Mouse (Mus musculus) hindbrain, embryonic 10.5 days (tissue): ENCODE data around the gene Gm9970. TPM values are rescaled to one million over a fixed set of nuclear protein-coding genes. Genes with fewer than 3 reads are reported as not detected.
"Not testable (repeated sequence)": the region's sequence is repeated elsewhere in the genome, so short reads cannot be mapped to it uniquely, and the experiment has no call there.

Source experiments
- DNase-seq: peaks from one replicate; pipeline ENCODE4 v3.0.0-alpha.2; 2017; ENCODE audit warnings: low spot score
- H3K27ac ChIP-seq: fragments of 300-500 bp; sonication (generic); 2 replicates; pipeline ENCODE4 v1.5.1; 2016; ENCODE audit warnings: mild to moderate bottlenecking, moderate library complexity
- H3K27me3 ChIP-seq: fragments of 300-500 bp; sonication (generic); 2 replicates; pipeline ENCODE4 v1.6.1; 2016; ENCODE audit warnings: mild to moderate bottlenecking; ENCODE audit not compliant: poor library complexity, insufficient read depth, severe bottlenecking
- H3K36me3 ChIP-seq: fragments of 300-500 bp; sonication (generic); 2 replicates; pipeline ENCODE4 v1.6.1; 2016; ENCODE audit warnings: mild to moderate bottlenecking, moderate library complexity
- H3K4me1 ChIP-seq: fragments of 300-500 bp; sonication (generic); replicated peaks from 2 replicates; pipeline ENCODE4 v1.6.1; 2016; ENCODE audit warnings: mild to moderate bottlenecking
- H3K4me3 ChIP-seq: fragments of 300-500 bp; sonication (generic); 2 replicates; pipeline ENCODE4 v1.5.1; 2016; ENCODE audit warnings: mild to moderate bottlenecking, moderate library complexity
- H3K9me3 ChIP-seq: fragments of 300-500 bp; sonication (generic); 2 replicates; pipeline ENCODE4 v1.6.1; 2016; ENCODE audit warnings: mild to moderate bottlenecking, moderate library complexity
- WGBS: fragments of 180-500 bp; shearing (Covaris S2); methylation state at CpG from one replicate; pipeline ENCODE4 v1.1.7; 2016; 5-methylcytosine and 5-hydroxymethylcytosine counted together
- polyA plus RNA-seq: library from polyadenylated mRNA; unstranded; fragments of >200 nt; fragmentation: Nextera tagmentation; extraction: Ambion mirVana; gene quantifications from 2 replicates; pipeline ENCODE4 v1.2.1, GENCODE M21; 2016

Gene Gm9970
- polyA plus RNA-seq, 1 experiment from 2014 or later: 0.30 TPM

DNA sequence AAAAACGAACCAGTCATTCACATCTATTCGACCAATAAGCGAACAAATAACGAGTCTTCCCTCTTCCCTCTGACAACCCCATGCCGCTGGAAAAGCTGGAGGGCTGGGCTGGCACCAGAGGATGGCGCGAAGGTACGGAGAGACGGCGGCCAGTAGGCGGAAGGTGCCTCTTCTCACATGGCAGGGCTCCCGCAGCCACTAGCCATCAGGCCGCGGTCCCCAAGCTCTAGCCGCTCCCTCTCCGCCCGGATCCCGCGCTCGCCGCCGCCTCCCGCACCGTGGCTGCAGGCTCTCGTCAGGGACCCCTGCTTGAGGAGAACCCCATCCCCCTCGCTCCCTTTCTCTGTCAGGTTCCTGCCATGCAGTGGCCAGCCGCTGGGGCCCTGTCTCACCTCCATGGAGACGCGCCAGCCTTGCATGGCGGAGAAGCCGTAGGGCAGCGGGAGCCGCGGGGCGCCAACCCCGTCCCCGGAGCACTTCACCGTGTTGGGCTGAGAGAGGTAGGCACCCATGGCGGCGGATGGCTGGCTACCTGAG lies 21.1 kb downstream of the Gm9970 start:
- Histone ChIP-seq H3K27ac (peak overlapping the region; percentile 97), H3K4me3 (peak overlapping the region; percentile 99), H3K4me1 (peaks cover 18% of the 10 kb centered on the region), H3K9me3 (no peaks in the 10 kb centered on the region), H3K27me3 (no peaks in the 10 kb centered on the region), H3K36me3 (0 out of 2 replicates have a peak, but pooled peaks cover 10% of the 10 kb centered on the region)
- DNase-seq: no peak
- WGBS: under 1% methylated on average over 40 of the region's 40 CpGs

DNA sequence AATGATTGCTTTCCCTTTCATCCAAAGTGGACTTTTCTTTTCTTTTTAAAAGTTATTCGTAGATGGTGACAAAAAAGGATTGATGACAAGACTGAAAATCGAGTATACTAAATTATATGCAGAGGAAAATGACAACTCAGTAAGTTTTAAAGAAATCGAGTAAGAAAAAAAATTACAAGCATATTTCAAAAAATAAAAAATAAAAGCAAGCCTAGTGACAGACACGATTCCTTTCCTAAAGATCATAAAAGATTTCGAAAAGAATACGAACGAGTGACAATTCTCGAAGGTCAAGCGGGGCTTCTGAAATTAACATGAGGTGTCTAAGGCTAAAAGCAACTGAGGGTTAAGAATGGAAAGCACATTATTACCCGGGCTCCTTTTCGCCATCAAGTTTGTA lies 21.6 kb downstream of the Gm9970 start:
- DNase-seq: no peak
- H3K27ac ChIP-seq: peak overlapping the region; percentile 97

DNA sequence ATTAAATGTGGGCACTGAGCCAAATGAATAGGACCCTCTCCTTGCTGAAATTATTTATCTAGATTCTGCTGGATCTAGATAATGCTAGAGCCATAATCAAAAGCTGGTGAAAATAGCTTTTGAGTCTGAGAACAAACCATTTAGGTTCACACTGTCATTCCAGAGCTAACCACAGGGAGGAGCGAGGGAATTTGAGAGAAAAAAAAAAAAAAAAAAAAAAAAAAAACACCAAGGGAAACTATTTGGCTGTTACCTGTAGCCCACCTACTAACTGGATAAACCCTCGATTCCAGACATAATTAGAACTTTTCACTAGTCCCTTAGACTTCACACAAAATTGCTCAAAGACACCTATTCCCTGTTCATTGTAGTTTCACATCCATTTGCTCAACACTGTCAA lies 22.0 kb downstream of the Gm9970 start:
- H3K36me3 ChIP-seq: 0 out of 2 replicates have a peak, but pooled peaks cover 10% of the 10 kb centered on the region
- 7% methylated on average over 2 of the region's 2 CpGs for WGBS
- no peaks in the 10 kb centered on the region for H3K9me3 ChIP-seq
- no peak overlapping the region for H3K27ac ChIP-seq
- peak overlapping the region; percentile 99 for H3K4me3 ChIP-seq
- H3K4me1 ChIP-seq: peaks cover 18% of the 10 kb centered on the region
- DNase-seq: no peak
- no peaks in the 10 kb centered on the region for H3K27me3 ChIP-seq

More for the DNA sequence above, 21.6 kb downstream of the Gm9970 start:
- H3K4me3 ChIP-seq: peak overlapping the region; percentile 99
- H3K36me3 ChIP-seq: 0 out of 2 replicates have a peak, but pooled peaks cover 10% of the 10 kb centered on the region
- no peaks in the 10 kb centered on the region for H3K9me3 ChIP-seq
- H3K4me1 ChIP-seq: peaks cover 18% of the 10 kb centered on the region
- no peaks in the 10 kb centered on the region for H3K27me3 ChIP-seq
- WGBS: 2% methylated on average over 11 of the region's 11 CpGs

DNA sequence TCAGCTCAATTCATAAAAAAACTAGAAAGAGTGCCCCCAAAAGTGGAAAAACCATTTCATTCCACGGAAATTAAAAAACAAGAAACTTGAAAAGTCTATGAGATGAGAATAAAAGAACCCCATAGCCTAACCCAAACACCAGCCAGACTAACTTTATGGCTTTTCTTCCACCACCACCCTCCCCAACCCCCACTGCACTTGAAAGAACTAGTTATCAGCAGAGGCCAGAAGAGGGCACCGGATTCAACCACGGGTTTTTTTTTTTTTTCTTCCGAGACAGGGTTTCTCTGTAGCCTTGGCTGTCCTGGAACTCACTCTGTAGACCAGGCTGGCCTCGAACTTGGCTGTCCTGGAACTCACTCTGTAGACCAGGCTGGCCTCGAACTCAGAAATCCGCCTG lies 22.7 kb downstream of the Gm9970 start:
- H3K4me1 ChIP-seq: peaks cover 18% of the 10 kb centered on the region
- no peaks in the 10 kb centered on the region for H3K9me3 ChIP-seq
- H3K27me3 ChIP-seq: no peaks in the 10 kb centered on the region
- 0 out of 2 replicates have a peak, but pooled peaks cover 10% of the 10 kb centered on the region for H3K36me3 ChIP-seq
- H3K27ac ChIP-seq: no peak overlapping the region
- 70% methylated on average over 7 of the region's 7 CpGs for WGBS
- no peak for DNase-seq
- H3K4me3 ChIP-seq: peak overlapping the region; percentile 99

DNA sequence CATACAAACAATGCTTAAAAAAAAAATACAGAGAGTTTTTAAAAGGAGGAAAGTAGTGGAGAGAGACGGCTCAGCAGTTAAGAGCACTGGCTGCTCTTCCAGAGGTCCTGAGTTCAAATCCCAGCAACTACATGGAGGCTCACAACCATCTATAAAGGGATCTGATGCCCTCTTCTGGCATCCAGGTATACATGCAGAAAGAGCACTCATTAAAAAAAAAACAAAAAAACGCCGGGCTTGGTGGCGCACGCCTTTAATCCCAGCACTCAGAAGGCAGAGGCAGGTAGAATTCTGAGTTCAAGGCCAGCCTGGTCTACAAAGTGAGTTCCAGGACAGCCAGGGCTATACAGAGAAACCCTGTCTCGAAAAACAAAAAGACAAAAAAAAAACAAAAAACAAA lies 24.5 kb downstream of the Gm9970 start:
- not testable (repeated sequence) for H3K36me3 ChIP-seq, DNase-seq, H3K27ac ChIP-seq, H3K27me3 ChIP-seq, H3K4me3 ChIP-seq, H3K9me3 ChIP-seq
- 93% methylated on average over 6 of the region's 6 CpGs for WGBS
- peaks cover 17% of the 10 kb centered on the region for H3K4me1 ChIP-seq

DNA sequence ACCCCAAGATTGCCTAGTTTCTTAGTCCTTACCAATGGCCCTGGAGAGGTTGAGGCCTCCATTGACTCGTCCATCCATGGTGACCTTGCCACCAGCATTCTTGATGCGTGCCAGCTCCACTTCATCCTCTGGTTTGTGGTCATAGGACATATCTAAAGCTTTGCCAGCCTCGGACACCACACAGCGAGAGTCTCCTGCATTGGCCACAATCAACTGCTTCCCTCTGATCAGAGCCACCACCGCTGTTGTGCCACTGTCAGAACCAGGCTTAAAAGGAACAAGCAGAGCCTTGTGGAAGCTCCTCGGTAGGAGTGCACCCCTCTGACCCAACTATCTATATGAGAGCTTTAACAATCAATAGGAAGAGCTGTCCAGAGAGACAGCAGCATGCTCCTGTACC lies 36.6 kb downstream of the Gm9970 start:
- no peak for DNase-seq
- H3K4me1 ChIP-seq: peaks cover 24% of the 10 kb centered on the region

DNA sequence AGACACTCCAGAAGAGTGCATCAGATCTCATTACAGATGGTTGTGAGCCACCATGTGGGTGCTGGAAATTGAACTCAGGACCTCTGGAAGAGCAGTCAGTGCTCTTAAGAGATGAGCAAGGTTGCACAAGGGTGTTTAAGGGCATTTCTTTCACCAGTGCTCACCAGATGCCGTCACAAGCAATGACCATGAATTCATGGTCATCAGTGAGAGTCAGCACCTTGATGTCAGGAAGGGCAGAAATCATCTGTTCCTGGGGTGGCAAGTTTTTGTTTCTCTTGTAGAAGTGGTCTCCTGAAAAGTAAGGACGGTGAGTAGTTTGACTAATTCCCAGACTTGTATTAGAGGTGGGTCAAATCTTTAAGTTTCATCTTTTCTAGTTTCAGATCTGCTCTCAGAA lies 37.2 kb downstream of the Gm9970 start:
- WGBS: 87% methylated on average over 2 of the region's 2 CpGs
- Histone ChIP-seq H3K36me3 (peaks cover 84% of the 10 kb centered on the region), H3K4me3 (no peak overlapping the region), H3K4me1 (peaks cover 24% of the 10 kb centered on the region), H3K27me3 (no peaks in the 10 kb centered on the region), H3K9me3 (peaks cover 5% of the 10 kb centered on the region), H3K27ac (no peak overlapping the region)
- DNase-seq: no peak

More for the DNA sequence above, 36.6 kb downstream of the Gm9970 start:
- Histone ChIP-seq H3K27ac (no peak overlapping the region), H3K27me3 (no peaks in the 10 kb centered on the region), H3K4me3 (no peak overlapping the region), H3K9me3 (peaks cover 5% of the 10 kb centered on the region), H3K36me3 (peaks cover 79% of the 10 kb centered on the region)
- 95% methylated on average over 6 of the region's 6 CpGs for WGBS

DNA sequence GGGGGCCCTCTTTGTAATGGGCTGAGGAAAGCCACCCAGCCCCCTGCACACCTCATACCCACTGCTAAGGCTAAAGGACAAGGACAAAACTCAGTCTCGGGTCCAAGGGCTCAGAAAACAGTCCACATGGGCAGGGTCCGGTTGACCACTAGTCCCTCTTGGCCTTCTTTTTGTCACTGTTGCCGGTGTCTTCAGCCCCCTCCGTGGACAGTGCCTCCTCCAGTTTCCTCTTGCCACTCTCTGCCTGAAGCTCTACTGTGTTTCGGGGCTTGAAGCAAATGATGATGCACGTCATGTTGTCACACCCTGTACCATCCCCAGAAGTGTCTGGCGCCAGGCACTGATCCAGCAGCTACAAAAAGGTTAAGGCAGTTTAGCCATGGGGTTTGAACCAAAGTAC lies 38.1 kb downstream of the Gm9970 start:
- Histone ChIP-seq H3K27me3 (no peaks in the 10 kb centered on the region), H3K4me3 (peak overlapping the region; percentile 83), H3K36me3 (peaks cover 84% of the 10 kb centered on the region), H3K9me3 (peaks cover 5% of the 10 kb centered on the region), H3K27ac (peak overlapping the region; percentile 97), H3K4me1 (peaks cover 24% of the 10 kb centered on the region)
- 88% methylated on average over 7 of the region's 7 CpGs for WGBS
- no peak for DNase-seq

DNA sequence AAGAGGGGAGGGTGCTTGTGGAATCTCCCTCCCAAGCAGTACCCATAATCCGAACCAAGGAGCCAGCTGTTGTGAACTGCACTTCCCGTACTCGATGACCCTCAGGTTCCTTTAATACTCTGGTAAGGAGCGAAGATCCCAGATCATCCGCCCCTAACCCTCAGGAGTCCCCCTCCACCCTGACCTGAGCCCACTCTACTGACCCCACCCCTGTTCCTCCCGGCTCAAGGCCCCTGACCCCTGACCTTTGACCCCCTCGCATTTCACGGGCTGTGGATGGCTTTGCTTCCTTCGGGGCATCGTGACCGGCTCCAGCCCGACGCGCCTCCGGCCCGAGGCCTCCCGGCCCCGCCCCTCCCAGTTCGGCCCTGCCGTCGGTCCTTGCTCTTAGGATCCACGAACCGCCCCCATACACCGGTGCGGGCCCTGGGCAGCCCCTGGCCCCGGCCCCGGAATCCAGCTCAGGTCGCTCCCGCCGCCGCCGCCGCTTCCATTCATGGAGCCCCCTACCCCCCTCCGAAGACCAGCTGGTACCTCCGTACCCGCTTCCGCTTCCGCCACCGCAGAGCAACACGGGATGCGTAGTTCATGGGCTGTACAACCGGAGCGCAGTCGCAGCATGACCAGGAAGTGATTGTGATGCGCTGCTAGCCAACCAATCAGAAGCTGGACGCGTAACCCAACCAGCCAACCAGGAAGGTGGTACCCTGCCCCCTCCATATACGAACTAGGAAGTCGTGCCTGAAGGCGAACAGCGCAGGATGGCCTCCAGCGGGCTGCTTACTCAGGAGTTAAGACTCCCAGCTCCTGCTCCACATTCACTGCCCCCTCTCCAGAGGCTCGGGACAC lies 39.1 kb downstream of the Gm9970 start, which contains the start of gene Zfp513:
Gene Zfp513 (minus strand): TSS at position 562 of the 849 bp plus-strand sequence.
- peak within 1 kb of the TSS; percentile 97 for H3K27ac ChIP-seq
- H3K4me1 ChIP-seq: peaks cover 24% of the 10 kb centered on the region
- WGBS: under 1% methylated on average over 53 of the region's 53 CpGs
- peaks cover 5% of the 10 kb centered on the region for H3K9me3 ChIP-seq
- no peaks in the 10 kb centered on the region for H3K27me3 ChIP-seq
- peak within 1 kb of the TSS; percentile 83 for H3K4me3 ChIP-seq
- peaks cover 84% of the 10 kb centered on the region for H3K36me3 ChIP-seq
- DNase-seq: peak; percentile 97

DNA sequence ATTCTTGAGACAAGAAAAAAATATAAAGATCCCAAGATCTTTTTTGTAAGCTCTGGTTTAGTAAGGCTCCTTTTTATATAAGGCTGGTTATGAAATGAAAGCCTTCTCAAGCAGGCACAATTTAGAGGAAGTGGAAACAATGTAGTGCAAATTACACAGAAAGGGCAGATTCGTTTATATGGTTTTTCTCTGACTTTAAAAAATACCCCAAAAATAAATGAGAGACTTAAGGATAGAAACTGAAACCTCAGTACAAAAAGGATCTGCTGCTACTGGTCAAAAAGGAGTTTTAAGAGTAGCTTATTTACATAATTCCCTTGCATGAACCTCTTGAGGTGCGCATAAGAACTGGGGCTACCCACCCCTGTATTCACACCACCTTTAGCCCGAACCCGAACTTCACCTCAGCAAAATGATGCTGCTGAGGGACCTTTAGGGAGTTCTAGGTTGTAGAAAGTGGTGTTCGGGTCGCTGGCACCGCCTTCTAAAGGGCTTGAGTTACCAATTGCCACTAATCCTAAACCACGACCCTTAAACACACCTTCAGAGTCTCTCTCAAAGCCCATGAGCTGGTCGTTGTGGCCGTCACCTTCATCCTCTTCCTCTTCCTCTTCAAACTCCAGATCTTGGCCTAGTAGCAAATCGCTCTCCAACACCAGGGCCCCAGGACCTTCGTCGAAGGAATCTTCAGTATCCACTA lies 39.8 kb downstream of the Gm9970 start:
- no peak for DNase-seq
- WGBS: 22% methylated on average over 13 of the region's 13 CpGs
- peaks cover 85% of the 10 kb centered on the region for H3K36me3 ChIP-seq

DNA sequence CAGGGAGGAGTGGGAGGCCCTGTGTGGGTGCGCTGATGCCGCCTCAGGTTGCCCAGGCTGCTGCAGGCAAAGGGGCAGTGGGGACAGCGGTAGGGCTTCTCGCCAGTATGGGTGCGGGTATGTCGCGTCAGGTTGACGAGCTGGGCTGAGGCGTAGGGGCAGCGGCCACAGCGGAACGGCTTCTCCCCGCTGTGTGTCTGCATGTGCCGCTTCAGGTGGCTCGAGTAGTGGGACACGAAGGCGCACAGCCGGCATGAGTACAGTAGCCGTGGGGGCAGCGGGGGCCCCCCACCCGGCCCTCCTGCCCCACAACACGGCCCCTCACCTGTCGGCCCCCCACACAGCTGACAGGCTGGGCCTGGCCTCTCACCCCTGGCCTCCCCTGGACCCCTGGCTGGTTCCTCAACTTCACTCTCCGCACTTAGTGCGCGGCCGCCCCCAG lies 40.7 kb downstream of the Gm9970 start:
- Histone ChIP-seq H3K27me3 (no peaks in the 10 kb centered on the region), H3K27ac (no peak overlapping the region), H3K9me3 (peaks cover 5% of the 10 kb centered on the region), H3K4me3 (peak overlapping the region; percentile 83), H3K36me3 (peaks cover 85% of the 10 kb centered on the region), H3K4me1 (peaks cover 24% of the 10 kb centered on the region)
- 92% methylated on average over 27 of the region's 27 CpGs for WGBS
- no peak for DNase-seq

More for the DNA sequence above, 39.8 kb downstream of the Gm9970 start:
- Histone ChIP-seq H3K27ac (peak overlapping the region; percentile 97), H3K4me1 (peaks cover 24% of the 10 kb centered on the region), H3K9me3 (peaks cover 5% of the 10 kb centered on the region), H3K4me3 (peak overlapping the region; percentile 83), H3K27me3 (no peaks in the 10 kb centered on the region)

DNA sequence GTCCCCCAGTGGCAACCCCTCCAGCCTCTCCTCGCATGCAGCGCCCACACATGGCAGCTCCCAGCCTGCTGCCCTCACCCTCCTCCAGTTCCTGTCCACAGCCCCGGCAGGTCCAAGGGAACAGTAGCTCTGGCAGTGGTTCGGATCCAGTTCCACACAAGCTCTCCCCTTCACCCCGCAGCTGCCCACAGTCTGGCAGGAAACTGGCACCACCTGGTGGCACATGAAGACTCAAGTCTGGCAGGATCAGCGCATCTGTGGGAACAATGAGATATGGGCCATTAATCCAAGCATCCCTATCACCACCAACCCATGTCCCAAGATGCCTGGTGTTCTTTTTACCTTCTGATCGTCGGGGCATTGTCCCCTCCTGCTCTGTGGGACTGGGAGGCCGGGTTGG lies 41.1 kb downstream of the Gm9970 start:
- peaks cover 85% of the 10 kb centered on the region for H3K36me3 ChIP-seq
- H3K4me1 ChIP-seq: peaks cover 24% of the 10 kb centered on the region
- H3K27me3 ChIP-seq: no peaks in the 10 kb centered on the region
- WGBS: 89% methylated on average over 9 of the region's 9 CpGs
- H3K4me3 ChIP-seq: peak overlapping the region; percentile 83
- no peak overlapping the region for H3K27ac ChIP-seq
- no peak for DNase-seq
- H3K9me3 ChIP-seq: peaks cover 5% of the 10 kb centered on the region
